Mouse (Mus musculus): Measurements from ENCODE around the gene Pop4.

DNA sequence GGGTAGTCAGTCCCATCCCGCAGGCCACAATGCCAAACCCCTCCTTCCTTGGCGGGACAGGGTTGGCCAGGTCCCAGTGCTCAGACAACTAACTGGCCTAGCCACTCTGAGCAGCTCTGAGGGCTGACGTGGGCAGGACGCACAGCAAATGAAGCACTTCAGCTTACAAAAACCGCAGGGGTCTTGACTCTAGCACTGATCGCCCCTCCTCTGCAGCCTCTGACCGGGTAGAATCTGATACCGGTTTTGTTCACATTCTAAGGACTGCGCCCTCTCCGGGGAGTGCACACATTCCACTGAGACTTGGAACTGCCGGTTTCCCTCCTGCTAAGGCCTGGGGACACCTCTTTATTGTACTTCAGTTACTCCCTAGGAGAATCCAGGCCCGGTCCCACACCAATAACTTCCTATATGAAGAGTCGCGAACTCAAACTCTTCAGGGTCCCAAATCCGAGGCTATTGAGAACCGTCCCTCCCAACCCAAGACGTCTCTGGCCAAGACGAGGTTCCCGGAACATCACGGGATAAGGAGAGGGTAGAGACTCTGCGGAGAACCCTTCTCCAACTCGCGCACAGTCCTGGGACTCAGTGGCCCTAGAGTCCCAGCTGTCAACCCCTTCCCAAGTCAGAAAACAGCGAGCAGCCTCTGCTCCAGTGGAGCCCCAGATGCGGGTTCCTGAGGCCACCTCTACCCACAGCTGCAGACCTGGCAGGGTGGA lies 43.9 kb downstream of the Pop4 start:
- TF ChIP-seq E2F4 (IDR thresholded peaks at IDR 0.05; ENCODE audit: borderline replicate concordance, low read depth, low read length) (no peak), GABPA (IDR thresholded peaks at IDR 0.05; ENCODE audit: low read depth, low read length) (no peak), POLR2A (IDR thresholded peaks at IDR 0.05; ENCODE audit: control insufficient read depth in 1 of 2, insufficient read depth in 1 of 2, low read depth in 1 of 2, low read length in 2 of 2, poor library complexity in 1 of 2) (0 out of 4 replicates have a peak, but pooled peaks of 1 of the 2 experiments have one; percentile 45), CTCF (IDR thresholded peaks at IDR 0.05 in 2 of 3, conservative IDR thresholded peaks at IDR 0.05 in 1 of 3; ENCODE audit: control insufficient read depth in 1 of 3, insufficient read depth in 1 of 3, low read depth in 2 of 3, low read length in 3 of 3, poor library complexity in 1 of 3, severe bottlenecking in 1 of 3) (peak in 1 of 3 experiments; percentile 0; a peak in 1 of 6 replicates), EP300 (IDR thresholded peaks at IDR 0.05; ENCODE audit: low read depth in 1 of 2, low read length in 2 of 2) (no peak), NELFE (IDR thresholded peaks at IDR 0.05; ENCODE audit: low read depth, low read length) (no peak), ZNF384 (IDR thresholded peaks at IDR 0.05; ENCODE audit: low read depth, low read length) (no peak), POLR2AphosphoS5 (IDR thresholded peaks at IDR 0.05; ENCODE audit: borderline replicate concordance, low read depth, low read length) (no peak)
